Mouse (Mus musculus) heart, adult 9 months (tissue): ENCODE results near the gene Syp.
A peak's percentile ranks its signal among the peaks of the same experiment; 100 is the strongest.

ENCODE experiments used
- DNase-seq, 2 experiments: peaks; one replicate each; pipeline ENCODE4 v3.0.0; 2022; ENCODE audit warnings: low spot score in 2 of 2

Syp gene

DNA sequence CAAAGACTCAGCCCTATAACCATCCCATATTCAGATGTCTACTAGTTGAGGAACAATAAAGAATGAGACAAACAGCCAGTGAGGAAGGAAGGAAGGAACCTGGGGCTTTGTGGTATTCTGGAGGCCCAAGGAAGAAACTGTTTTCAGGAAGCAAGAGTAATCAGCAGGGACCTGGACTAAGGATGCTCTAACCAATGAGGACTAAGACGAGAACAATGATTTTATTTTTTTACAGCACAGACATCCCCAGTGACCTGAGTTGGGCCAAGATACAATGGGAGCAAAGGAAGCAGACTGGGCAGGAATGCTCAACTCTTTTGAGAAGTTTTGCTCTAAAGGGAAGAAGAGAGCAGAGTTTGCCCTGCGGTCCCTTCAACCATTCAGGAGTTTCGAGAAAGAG is 24.7 kb downstream of the Syp start:
- DNase-seq, result peak in 1 of 2 experiments; percentile 63

- DNase-seq, result peak; percentile 60 to 67
Measured at GRCm38 (mm10) chrX:7664791-7665190, 26.5 kb downstream of the Syp start.

GRCm38 (mm10) chrX:7665739-7666502 is 27.6 kb downstream of the Syp start:
- DNase-seq, result no peak

- peak; percentile 70 to 79 for DNase-seq
Measured at GRCm38 (mm10) chrX:7670390-7670881, 32.2 kb downstream of the Syp start.

DNA sequence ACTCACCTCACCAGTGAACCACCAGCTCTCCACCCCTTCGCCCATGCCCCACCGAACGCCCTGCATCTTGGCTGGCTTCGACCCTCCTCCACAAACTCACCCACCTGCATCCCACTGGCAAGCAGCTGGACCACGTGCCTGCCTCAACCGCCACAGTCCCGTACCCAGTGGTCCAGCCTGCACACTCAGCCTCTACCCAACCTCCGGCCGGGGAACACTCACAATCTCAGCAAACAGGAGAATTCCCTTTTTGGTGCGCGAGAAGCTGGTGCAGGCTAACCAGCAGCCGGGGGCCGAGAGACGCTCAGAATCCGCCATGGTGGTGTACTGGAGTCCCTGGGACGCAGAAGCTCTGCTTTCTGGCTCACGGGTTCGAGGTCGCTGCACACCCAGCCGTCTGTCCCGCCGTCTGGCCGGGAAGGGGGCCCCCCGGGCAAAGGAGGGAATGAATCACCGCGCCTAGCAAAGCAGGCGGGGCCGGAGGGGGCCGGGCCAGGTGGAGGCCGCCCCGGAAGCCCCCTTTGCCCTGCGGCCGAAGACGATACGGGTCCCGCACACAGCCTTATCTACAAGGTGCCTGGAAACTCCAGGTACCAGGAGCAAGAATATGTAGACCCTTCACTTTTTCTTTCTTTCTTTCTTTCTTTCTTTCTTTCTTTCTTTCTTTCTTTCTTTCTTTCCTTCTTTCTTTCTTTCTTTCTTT is 32.8 kb downstream of the Syp start, which contains the start of gene Plp2:
TSS of gene Plp2 (minus strand) at position 470 of the 703 bp plus-strand sequence.
- DNase-seq, result peak in 1 of 2 experiments; percentile 36

DNA sequence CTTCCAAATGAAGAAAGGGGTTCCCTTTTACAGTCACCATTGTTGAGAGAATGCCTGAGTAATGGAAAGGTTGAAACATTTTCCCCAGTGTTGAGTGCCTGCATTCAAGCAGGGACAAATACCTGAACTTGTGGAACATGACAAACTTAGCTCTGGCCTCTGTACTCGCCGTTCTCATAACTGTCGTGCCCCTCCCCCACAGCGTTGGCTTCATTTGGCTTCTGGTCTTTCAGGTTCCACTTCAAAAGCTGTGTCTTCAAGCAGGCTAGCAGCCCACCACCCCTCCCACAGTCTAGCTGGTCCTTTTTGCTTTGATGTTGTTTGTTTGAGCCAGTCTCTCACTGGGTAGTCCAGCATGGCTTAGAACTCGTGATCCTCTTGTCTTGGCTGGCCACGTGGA is 34.5 kb downstream of the Syp start:
- no peak for DNase-seq

DNA sequence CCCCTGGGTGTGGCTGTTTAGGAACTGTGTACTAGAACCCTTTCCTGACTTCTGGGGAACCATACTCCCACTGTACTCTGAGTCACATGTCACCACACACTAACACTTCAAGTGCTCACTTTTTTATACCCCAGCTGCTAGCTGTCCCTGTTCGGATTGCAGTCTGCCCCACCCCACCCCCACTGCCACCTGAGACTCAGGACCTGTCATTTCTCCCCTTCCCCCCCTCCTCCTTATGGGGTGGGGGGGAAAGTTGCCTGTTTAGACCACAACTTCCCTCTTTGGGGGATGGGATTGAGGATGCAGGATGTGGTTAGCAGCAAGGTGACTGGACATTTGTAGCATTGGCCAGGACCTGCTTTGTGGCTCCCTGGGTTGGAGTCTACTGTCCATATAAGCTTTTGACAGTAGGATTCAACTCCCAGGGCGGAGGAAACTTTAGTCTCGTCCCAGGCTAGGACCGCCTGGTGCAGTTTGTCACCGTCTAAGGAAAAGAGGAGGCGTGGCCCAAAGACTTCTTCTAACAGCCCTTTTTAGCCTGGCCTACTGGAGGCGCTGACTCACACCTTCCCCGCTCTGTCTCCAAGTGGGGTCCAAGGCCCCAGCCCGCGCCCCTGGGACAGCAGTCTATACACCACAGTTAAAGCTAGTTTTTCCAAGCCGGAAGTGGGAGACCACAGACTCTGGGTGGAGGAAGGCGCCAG is 35.5 kb downstream of the Syp start:
- DNase-seq, result no peak

- no peak for DNase-seq
Measured at GRCm38 (mm10) chrX:7674284-7675000, 36.2 kb downstream of the Syp start.

DNA sequence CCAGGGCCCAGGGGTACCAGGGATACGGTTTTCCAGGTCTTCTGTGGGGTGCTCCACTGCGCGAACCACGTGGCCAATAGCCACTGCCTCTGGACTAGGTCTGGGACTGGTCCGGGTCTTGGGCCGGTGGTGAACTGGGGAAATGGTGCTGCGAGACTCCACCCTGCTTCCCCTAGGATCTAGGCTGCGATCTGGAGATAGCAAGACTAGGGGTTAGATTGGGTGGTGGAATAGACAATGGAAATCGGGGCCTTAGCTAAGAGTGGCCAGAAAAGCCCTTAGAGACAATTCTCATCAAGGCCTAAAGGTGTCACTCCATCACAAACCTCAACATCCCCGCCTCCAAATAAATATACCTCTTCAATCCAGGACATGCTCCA is 36.7 kb downstream of the Syp start:
- DNase-seq, result no peak

- DNase-seq, result no peak
Measured at GRCm38 (mm10) chrX:7678986-7679385, 40.7 kb downstream of the Syp start.

DNA sequence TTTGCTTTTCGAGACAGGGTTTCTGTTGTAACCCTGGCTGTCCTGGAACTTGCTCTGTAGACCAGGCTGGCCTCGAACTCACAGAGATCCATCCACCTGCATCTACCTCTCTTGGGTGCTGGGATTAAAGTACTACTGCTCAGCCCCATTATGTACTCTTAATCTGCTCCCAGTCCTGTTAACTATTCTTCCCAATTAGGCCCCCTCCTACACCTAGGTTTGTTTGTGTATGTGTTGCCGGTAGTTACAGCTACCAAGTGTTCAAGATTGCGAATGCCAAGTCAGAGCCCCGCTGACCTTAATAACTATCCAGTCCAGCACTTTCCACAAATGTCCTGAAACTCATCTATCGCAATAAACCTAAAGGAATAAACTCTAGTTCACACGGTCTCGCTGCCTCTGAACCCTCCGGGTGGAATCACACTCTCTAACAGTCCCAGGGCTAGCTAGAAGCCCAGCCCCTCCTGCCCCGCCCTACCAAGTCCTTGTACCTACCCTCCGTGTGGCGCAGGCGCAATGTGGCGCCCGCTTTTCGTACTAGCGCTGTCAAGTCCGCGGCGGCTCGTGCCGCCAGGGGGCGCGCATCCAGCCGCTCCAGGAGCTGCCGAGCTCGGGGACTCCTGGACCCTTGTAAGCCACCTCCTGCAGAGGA is 41.3 kb downstream of the Syp start:
- peak; percentile 88 to 91 for DNase-seq

DNA sequence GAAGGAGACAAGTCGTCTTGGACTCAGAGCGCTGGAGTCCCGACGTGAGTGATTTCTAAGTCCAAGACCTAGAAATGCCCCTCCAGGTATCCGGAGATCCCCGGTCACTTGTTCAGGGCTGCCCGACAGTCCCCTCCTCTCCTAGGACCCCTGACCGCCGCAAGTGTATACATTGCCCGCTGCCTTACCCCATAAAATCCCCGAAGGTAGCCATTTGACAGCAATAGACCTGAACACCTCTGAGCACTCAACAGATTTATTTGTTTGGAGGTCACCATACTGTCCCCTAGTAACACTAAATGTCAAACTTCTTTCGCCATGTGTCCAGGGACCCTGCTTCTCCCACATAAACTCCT is 41.8 kb downstream of the Syp start:
- no peak for DNase-seq

DNA sequence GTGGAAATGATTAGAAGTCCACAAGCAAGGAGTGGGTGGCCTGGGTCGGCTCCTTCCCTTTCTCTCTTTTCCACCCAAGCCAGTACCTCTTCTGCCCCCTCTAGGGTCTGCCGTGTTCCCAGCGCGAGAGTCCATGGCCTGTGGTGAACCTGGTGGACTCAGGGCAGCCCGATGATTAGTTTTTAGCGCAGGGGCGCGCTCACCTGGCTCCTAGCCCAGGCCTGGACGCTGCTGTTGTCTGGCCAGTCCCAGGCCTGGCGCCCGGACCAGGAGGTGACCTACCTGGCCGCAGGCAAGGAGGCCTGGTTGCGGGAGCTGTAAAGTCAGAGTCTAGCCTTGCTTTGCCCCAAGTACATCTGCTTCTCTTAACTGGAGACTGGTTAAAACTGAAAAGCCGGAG is 42.6 kb downstream of the Syp start, which contains the start of gene Magix:
TSS of gene Magix (minus strand) at position 388 of the 400 bp plus-strand sequence.
- peak; percentile 26 to 48 for DNase-seq

DNA sequence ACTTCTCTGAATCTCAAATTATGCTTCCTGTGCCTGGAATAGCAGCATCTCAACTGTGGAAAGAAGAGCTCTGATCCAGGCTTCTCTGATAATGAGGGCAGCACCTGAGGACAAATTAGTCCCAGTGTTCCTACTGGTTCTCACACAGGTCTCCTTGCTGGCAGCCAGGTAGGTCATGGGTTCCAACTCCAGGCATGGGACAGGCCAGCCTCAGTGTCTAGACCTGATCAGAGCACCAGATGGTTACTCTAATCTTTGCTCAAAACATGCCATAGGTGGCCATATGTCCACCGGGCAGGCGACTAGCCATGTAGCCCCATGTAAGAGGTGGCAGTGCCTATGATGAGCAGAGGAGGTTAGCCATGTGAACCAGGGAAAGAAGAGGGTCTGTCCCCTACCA is 50.0 kb downstream of the Syp start:
- no peak for DNase-seq

DNA sequence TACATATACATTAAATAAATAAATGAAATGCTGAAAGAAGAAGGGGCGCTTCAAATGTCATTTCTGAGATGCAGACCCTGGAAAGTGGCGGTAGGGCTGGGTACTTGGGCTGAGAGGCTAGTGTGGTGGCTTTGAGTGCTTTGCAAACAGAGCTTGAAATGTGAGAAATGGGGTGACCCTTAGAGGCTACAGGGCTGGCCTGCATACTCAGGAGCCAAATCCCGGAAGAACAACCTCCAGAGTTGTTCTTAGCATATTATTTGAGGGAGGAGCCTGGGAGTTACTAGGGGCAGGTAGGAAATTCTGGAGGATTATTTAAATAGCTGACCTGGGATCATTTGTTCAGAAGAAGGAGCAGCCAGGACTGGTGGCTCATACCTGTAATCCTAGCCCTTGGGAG is 52.2 kb downstream of the Syp start:
- no peak for DNase-seq

GRCm38 (mm10) chrX:7692862-7693261 is 54.6 kb downstream of the Syp start:
- DNase-seq, result no peak

GRCm38 (mm10) chrX:7696520-7696919 is 58.2 kb downstream of the Syp start:
- no peak for DNase-seq

DNA sequence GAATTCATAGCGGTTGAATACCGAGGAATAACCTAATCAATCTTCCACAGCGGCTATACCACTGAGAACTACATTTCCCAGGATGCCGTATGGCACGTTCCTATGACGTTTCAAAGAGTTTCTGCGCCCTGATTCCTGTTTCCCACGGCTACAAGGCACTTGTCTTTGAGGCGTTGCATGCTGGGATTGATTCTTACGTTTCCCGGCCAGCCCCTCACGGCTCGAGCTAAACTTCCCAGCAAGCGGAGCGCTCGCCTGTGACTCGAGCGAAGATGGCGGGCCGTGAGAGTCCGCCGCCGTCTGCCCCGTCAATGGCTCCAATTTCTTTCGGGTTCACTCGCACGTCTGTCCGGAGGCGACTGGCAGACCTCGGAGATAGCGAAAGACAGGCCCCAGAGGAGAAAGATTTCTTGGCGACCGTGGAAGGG is 58.7 kb downstream of the Syp start, which contains the start of gene Gpkow:
TSS of gene Gpkow (plus strand) at position 178 of the 428 bp plus-strand sequence.
- DNase-seq, result peak; percentile 88 to 89
